Comparison of ENCODE assay signal across 9 mouse cellular contexts in genomic region chr1:106174598-106174997, GRCm38 (mm10). TPM values are rescaled to one million over a fixed set of nuclear protein-coding genes. Genes with fewer than 3 reads are reported as not detected.
DNase-seq lines count a peak whose midpoint lies in the region; ATAC-seq and TF ChIP-seq lines count a peak whose summit lies in the region.
"Had no signal": no experiment of that assay in that cellular context is flagged by ENCODE, and none has a peak within 500 bp of the region (broad histone marks: within the 10 kb centered on the region; RNA-seq: fewer than 3 reads in every experiment).

No protein-coding gene starts in this region.

- H3K36me3 ChIP-seq in embryonic facial prominence, embryonic 14.5 days (ENCODE audit: control insufficient read depth, insufficient read depth, low read length), result no peaks in the 10 kb centered on the region
- H3K36me3 ChIP-seq in forebrain, postnatal 0 days (ENCODE audit: insufficient read depth), result no peaks in the 10 kb centered on the region
- H3K36me3 ChIP-seq in midbrain, embryonic 16.5 days (ENCODE audit: control insufficient read depth, insufficient read depth, low read length), result no peaks in the 10 kb centered on the region
- H3K36me3 ChIP-seq: limb, embryonic 15.5 days had no signal

- H3K4me1 ChIP-seq in embryonic facial prominence, embryonic 14.5 days (ENCODE audit: control insufficient read depth, insufficient read depth, low read length), result peaks cover 13% of the 10 kb centered on the region
- H3K4me1 ChIP-seq in forebrain, postnatal 0 days (ENCODE audit: insufficient read depth), result peaks cover 16% of the 10 kb centered on the region
- peaks cover 33% of the 10 kb centered on the region for H3K4me1 ChIP-seq in midbrain, embryonic 16.5 days (ENCODE audit: control insufficient read depth, insufficient read depth, low read length)

- H3K27me3 ChIP-seq in embryonic facial prominence, embryonic 14.5 days (replicated peaks; ENCODE audit: control insufficient read depth, insufficient read depth, low read length), result no peaks in the 10 kb centered on the region
- no peaks in the 10 kb centered on the region for H3K27me3 ChIP-seq in forebrain, postnatal 0 days (ENCODE audit: insufficient read depth, low read length)
- H3K27me3 ChIP-seq in midbrain, embryonic 16.5 days (ENCODE audit: control insufficient read depth, insufficient read depth, low read depth, low read length), result no peaks in the 10 kb centered on the region
- H3K27me3 ChIP-seq: limb, embryonic 15.5 days had no signal

- H3K27ac ChIP-seq in layer of hippocampus, adult 2 months, result peak overlapping the region; percentile 97
- H3K27ac ChIP-seq in embryonic facial prominence, embryonic 14.5 days (replicated peaks; ENCODE audit: low read depth, low read length), result no peak overlapping the region
- no peak overlapping the region for H3K27ac ChIP-seq in forebrain, postnatal 0 days (ENCODE audit: low read depth, low read length)
- no peak overlapping the region for H3K27ac ChIP-seq in midbrain, embryonic 16.5 days (ENCODE audit: low read length)
- H3K27ac ChIP-seq: limb, embryonic 15.5 days had no signal

- H3K9ac ChIP-seq in embryonic facial prominence, embryonic 14.5 days (ENCODE audit: low read depth, low read length), result no peak overlapping the region
- H3K9ac ChIP-seq in forebrain, postnatal 0 days, result peak overlapping the region; percentile 35; the same call in 1 of the 2 replicates
- H3K9ac ChIP-seq in midbrain, embryonic 16.5 days (ENCODE audit: low read depth, low read length), result no peak overlapping the region
- H3K9ac ChIP-seq: limb, embryonic 15.5 days had no signal

- no peak for DNase-seq in layer of hippocampus, adult 2 months (ENCODE audit: low spot score in 2 of 2)
- DNase-seq in layer of hippocampus, adult 9-10 months (ENCODE audit: low spot score), result no peak
- no peak for DNase-seq in embryonic facial prominence, embryonic 14.5 days (ENCODE audit: low spot score)
- DNase-seq in forebrain, postnatal 0 days, result no peak
- DNase-seq in cerebellum, adult 8-10 months, result no peak
- DNase-seq in spleen, postnatal 10 days (ENCODE audit: low spot score in 2 of 2), result no peak
- DNase-seq: kidney, adult 2 months had no signal

- peak overlapping the region; percentile 72 for H3K4me2 ChIP-seq in embryonic facial prominence, embryonic 14.5 days (ENCODE audit: low read depth, low read length)
- H3K4me2 ChIP-seq in forebrain, postnatal 0 days (ENCODE audit: low read depth), result peak overlapping the region; percentile 67
- H3K4me2 ChIP-seq in midbrain, embryonic 16.5 days (ENCODE audit: low read length), result peak overlapping the region; percentile 89

- H3K9me3 ChIP-seq in embryonic facial prominence, embryonic 14.5 days (ENCODE audit: control insufficient read depth, low read length), result no peaks in the 10 kb centered on the region
- no peaks in the 10 kb centered on the region for H3K9me3 ChIP-seq in forebrain, postnatal 0 days (ENCODE audit: low read length)
- no peaks in the 10 kb centered on the region for H3K9me3 ChIP-seq in midbrain, embryonic 16.5 days (replicated peaks; ENCODE audit: control insufficient read depth, low read length, poor library complexity, severe bottlenecking)
- H3K9me3 ChIP-seq: limb, embryonic 15.5 days had no signal

- peak overlapping the region; percentile 81 for H3K4me3 ChIP-seq in layer of hippocampus, adult 2 months
- peak overlapping the region; percentile 83 for H3K4me3 ChIP-seq in embryonic facial prominence, embryonic 14.5 days (ENCODE audit: low read depth, low read length)
- peak overlapping the region; percentile 97 for H3K4me3 ChIP-seq in forebrain, postnatal 0 days (ENCODE audit: low read depth, low read length)
- peak overlapping the region; percentile 98 for H3K4me3 ChIP-seq in midbrain, embryonic 16.5 days (ENCODE audit: low read depth, low read length)

- TF ChIP-seq CTCF in layer of hippocampus, adult 2 months (conservative IDR thresholded peaks at IDR 0.05), result no peak
- TF ChIP-seq CTCF in forebrain, postnatal 0 days (IDR thresholded peaks at IDR 0.05; ENCODE audit: low read depth), result no peak

- ATAC-seq in embryonic facial prominence, embryonic 14.5 days (ENCODE audit: low read depth), result no peak
- ATAC-seq in forebrain, postnatal 0 days, result no peak
- no peak for ATAC-seq in midbrain, embryonic 16.5 days

RNA-seq across cellular contexts. Expression of gene Phlpp1, which starts 3.0 kb away (rescaled TPM):
- total RNA-seq in layer of hippocampus, adult 2 months (2021), result 10 to 100 TPM; 82.6 to 87.3 TPM
- 5.1 and 5.2 TPM in 2 replicates for polyA plus RNA-seq in embryonic facial prominence, embryonic 14.5 days (2014; fragmentation: Nextera tagmentation; extraction: Ambion mirVana)
- total RNA-seq in forebrain, postnatal 0 days (2014; rRNA removed), result 23.5 and 32.5 TPM in 2 replicates
- 3.6 and 5.1 TPM in 2 replicates for polyA plus RNA-seq in forebrain, postnatal 0 days (2015; fragmentation: Nextera tagmentation; extraction: Ambion mirVana)
- 7.1 TPM in 2 replicates for polyA plus RNA-seq in midbrain, embryonic 16.5 days (2015; fragmentation: Nextera tagmentation; extraction: Ambion mirVana)
